8 mouse cellular contexts compared by ENCODE assay signal in genomic region chr2:157048395-157049181, GRCm38 (mm10). TPM values are rescaled to one million over a fixed set of nuclear protein-coding genes. Genes with fewer than 3 reads are reported as not detected.
DNase-seq lines count a peak whose midpoint lies in the region; ATAC-seq and TF ChIP-seq lines count a peak whose summit lies in the region.
"Had no signal": no experiment of that assay in that cellular context is flagged by ENCODE, and none has a peak within 500 bp of the region (broad histone marks: within the 10 kb centered on the region; RNA-seq: fewer than 3 reads in every experiment).

No protein-coding gene starts in this region.

- no peak overlapping the region for H3K4me3 ChIP-seq in neural tube, embryonic 13.5 days
- no peak overlapping the region for H3K4me3 ChIP-seq in forebrain, postnatal 0 days (ENCODE audit: low read depth, low read length)
- no peak overlapping the region for H3K4me3 ChIP-seq in left cerebral cortex, adult 2 months

- H3K9me3 ChIP-seq in neural tube, embryonic 13.5 days: no peaks in the 10 kb centered on the region
- H3K9me3 ChIP-seq in forebrain, postnatal 0 days (ENCODE audit: low read length): no peaks in the 10 kb centered on the region

- DNase-seq in neural tube, embryonic 10.5 days (ENCODE audit: extremely low spot score, low spot score): no peak
- DNase-seq in forebrain, postnatal 0 days: peak; percentile 66
- DNase-seq in left cerebral cortex, adult 2 months (ENCODE audit: extremely low spot score in 1 of 2, low spot score in 2 of 2): peak; percentile 74 to 75
- peak; percentile 83 to 89 for DNase-seq in right cerebral cortex, postnatal 36 days (ENCODE audit: low spot score in 2 of 2)
- DNase-seq in T-cell, adult 2 months (ENCODE audit: low spot score): no peak
- no peak for DNase-seq in spleen, adult 12 weeks (ENCODE audit: low spot score)

- no peaks in the 10 kb centered on the region for H3K27me3 ChIP-seq in neural tube, embryonic 13.5 days
- no peaks in the 10 kb centered on the region for H3K27me3 ChIP-seq in forebrain, postnatal 0 days (ENCODE audit: insufficient read depth, low read length)

- ATAC-seq in neural tube, embryonic 13.5 days (ENCODE audit: low read depth): no peak
- ATAC-seq in forebrain, postnatal 0 days: peak; percentile 32

- H3K4me2 ChIP-seq in neural tube, embryonic 13.5 days: no peak overlapping the region
- H3K4me2 ChIP-seq in forebrain, postnatal 0 days (ENCODE audit: low read depth): no peak overlapping the region

- H3K27ac ChIP-seq in neural tube, embryonic 13.5 days (replicated peaks): peak overlapping the region; percentile 91
- H3K27ac ChIP-seq in forebrain, postnatal 0 days (ENCODE audit: low read depth, low read length): peak overlapping the region; percentile 89
- peak overlapping the region; percentile 56 for H3K27ac ChIP-seq in left cerebral cortex, adult 2 months
- H3K27ac ChIP-seq: liver, embryonic 14.5 days had no signal

- WGBS in neural tube, embryonic 13.5 days: 83% methylated on average over 13 of the region's 13 CpGs
- 57% methylated on average over 13 of the region's 13 CpGs for WGBS in forebrain, postnatal 0 days

- intact Hi-C loops in left cerebral cortex, adult 2 months (cut with DNase I): loop anchor here (5.0 kb wide), 1 partner anchor 44 kb away; no protein-coding TSS in a partner anchor

- no peak for TF ChIP-seq CTCF in forebrain, postnatal 0 days (IDR thresholded peaks at IDR 0.05; ENCODE audit: low read depth)
- no peak for TF ChIP-seq CTCF in left cerebral cortex, adult 2 months (IDR thresholded peaks at IDR 0.05)

- peak overlapping the region; percentile 38; the same call in 1 of the 2 replicates for H3K9ac ChIP-seq in neural tube, embryonic 13.5 days
- peak overlapping the region; percentile 14; the same call in 1 of the 2 replicates for H3K9ac ChIP-seq in forebrain, postnatal 0 days
- H3K9ac ChIP-seq: liver, embryonic 14.5 days had no signal

- H3K4me1 ChIP-seq in neural tube, embryonic 13.5 days (replicated peaks): peaks cover 50% of the 10 kb centered on the region
- H3K4me1 ChIP-seq in forebrain, postnatal 0 days (ENCODE audit: insufficient read depth): peaks cover 34% of the 10 kb centered on the region

- peaks cover 69% of the 10 kb centered on the region for H3K36me3 ChIP-seq in neural tube, embryonic 13.5 days
- H3K36me3 ChIP-seq in forebrain, postnatal 0 days (ENCODE audit: insufficient read depth): peaks cover 41% of the 10 kb centered on the region

RNA-seq across cellular contexts. Expression of gene Soga1, which starts 30.5 kb away (rescaled TPM):
- 4.5 and 5.9 TPM in 2 replicates for polyA plus RNA-seq in neural tube, embryonic 13.5 days (2015; fragmentation: Nextera tagmentation; extraction: Ambion mirVana)
- 80.5 and 93.7 TPM in 2 replicates for total RNA-seq in forebrain, postnatal 0 days (2014; rRNA removed)
- polyA plus RNA-seq in forebrain, postnatal 0 days (2015; fragmentation: Nextera tagmentation; extraction: Ambion mirVana): 3.1 and 3.9 TPM in 2 replicates
- total RNA-seq in left cerebral cortex, adult 2 months (2021): 10 to 100 TPM; 20.2 to 25.1 TPM

RNA-seq across cellular contexts. Expression of gene Tldc2, which starts 38.3 kb away (rescaled TPM):
- not detected in 2 replicates for polyA plus RNA-seq in neural tube, embryonic 13.5 days (2015; fragmentation: Nextera tagmentation; extraction: Ambion mirVana)
- not detected in 2 replicates for total RNA-seq in forebrain, postnatal 0 days (2014; rRNA removed)
- not detected in 2 replicates for polyA plus RNA-seq in forebrain, postnatal 0 days (2015; fragmentation: Nextera tagmentation; extraction: Ambion mirVana)
- not detected for total RNA-seq in left cerebral cortex, adult 2 months (2021)
- polyA plus RNA-seq: liver, embryonic 14.5 days had no signal

RNA-seq across cellular contexts. Expression of gene Dsn1, which starts 41.6 kb away (rescaled TPM):
- 9.9 and 10.3 TPM in 2 replicates for polyA plus RNA-seq in neural tube, embryonic 13.5 days (2015; fragmentation: Nextera tagmentation; extraction: Ambion mirVana)
- 8.0 and 12.2 TPM in 2 replicates for total RNA-seq in forebrain, postnatal 0 days (2014; rRNA removed)
- polyA plus RNA-seq in forebrain, postnatal 0 days (2015; fragmentation: Nextera tagmentation; extraction: Ambion mirVana): 9.3 and 10.0 TPM in 2 replicates
- 1 to 10 TPM; 5.8 to 6.3 TPM for total RNA-seq in left cerebral cortex, adult 2 months (2021)

RNA-seq across cellular contexts. Expression of gene Ndrg3, which starts 56.7 kb away (rescaled TPM):
- 85.3 and 88.0 TPM in 2 replicates for polyA plus RNA-seq in neural tube, embryonic 13.5 days (2015; fragmentation: Nextera tagmentation; extraction: Ambion mirVana)
- total RNA-seq in forebrain, postnatal 0 days (2014; rRNA removed): 147 and 168 TPM in 2 replicates
- polyA plus RNA-seq in forebrain, postnatal 0 days (2015; fragmentation: Nextera tagmentation; extraction: Ambion mirVana): 151 and 161 TPM in 2 replicates
- 100 to 1,000 TPM; 457 to 473 TPM for total RNA-seq in left cerebral cortex, adult 2 months (2021)

Comparison
In these comparisons a context has a peak if more than half of its experiments do, and no peak if none do; other contexts are left out.
1. DNase-seq: peak in forebrain, postnatal 0 days (single experiment), left cerebral cortex, adult 2 months (2 of 2) and right cerebral cortex, postnatal 36 days (2 of 2); none in neural tube, embryonic 10.5 days (single experiment), T-cell, adult 2 months (single experiment) and spleen, adult 12 weeks (single experiment).
2. Peak in every context shown above with its lines, with median percentiles within 50 percentile points of each other: H3K27ac ChIP-seq.